24 mouse cellular contexts compared by ENCODE assay signal in the genomic region with DNA sequence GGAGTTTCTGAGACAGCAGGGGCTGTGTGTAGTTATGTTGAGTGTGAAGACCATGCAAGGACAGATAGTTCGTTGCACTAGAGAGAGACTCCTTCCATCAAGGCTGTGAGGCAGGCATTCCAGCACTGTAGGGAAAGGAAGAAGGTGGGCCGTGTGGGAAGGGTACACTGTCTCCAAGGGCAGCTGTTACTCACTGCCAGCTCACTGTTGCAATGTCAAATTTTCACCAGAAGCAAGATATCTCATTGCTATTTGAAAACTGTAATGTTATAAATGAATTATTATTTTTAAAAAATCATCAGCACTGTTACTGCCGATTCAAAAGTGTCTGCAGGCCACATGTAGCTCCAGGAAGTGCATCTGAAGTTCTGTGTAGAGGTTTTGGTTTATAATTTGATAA.
"Had no signal": no experiment of that assay in that cellular context is flagged by ENCODE, and none has a peak within 500 bp of the region (broad histone marks: within the 10 kb centered on the region; RNA-seq: fewer than 3 reads in every experiment).

No protein-coding gene starts in this region.

- DNase-seq: gastrocnemius, postnatal 25 days; heart, adult 18-20 months; heart, postnatal 10 days; heart, postnatal 4 days; kidney, adult 11 months; kidney, adult 9 months; kidney, postnatal 14 days; kidney, postnatal 36 days; layer of hippocampus, adult 9-11 months; layer of hippocampus, postnatal 36 days; left cerebral cortex, postnatal 4 days had no signal

- H3K4me1 ChIP-seq: hindbrain, embryonic 10.5 days; hindbrain, embryonic 12.5 days; kidney, embryonic 15.5 days; liver, embryonic 12.5 days had no signal

- H3K9me3 ChIP-seq: heart, embryonic 10.5 days; heart, embryonic 12.5 days; hindbrain, embryonic 10.5 days; hindbrain, embryonic 12.5 days; kidney, embryonic 15.5 days; limb, embryonic 13.5 days; limb, embryonic 15.5 days; liver, embryonic 12.5 days had no signal

- H3K4me2 ChIP-seq: heart, embryonic 12.5 days; hindbrain, embryonic 12.5 days; hindbrain, embryonic 14.5 days; kidney, embryonic 15.5 days; limb, embryonic 13.5 days; limb, embryonic 15.5 days; liver, embryonic 12.5 days had no signal

- H3K4me3 ChIP-seq: heart, embryonic 10.5 days; heart, embryonic 12.5 days; hindbrain, embryonic 10.5 days; hindbrain, embryonic 12.5 days; kidney, embryonic 15.5 days; limb, embryonic 13.5 days; limb, embryonic 15.5 days; liver, embryonic 12.5 days had no signal

- ATAC-seq: hindbrain, postnatal 0 days; intestine, embryonic 16.5 days; liver, embryonic 12.5 days had no signal

- H3K27me3 ChIP-seq: heart, embryonic 12.5 days; hindbrain, embryonic 12.5 days; kidney, embryonic 15.5 days; limb, embryonic 13.5 days; limb, embryonic 15.5 days; liver, embryonic 12.5 days had no signal

- H3K36me3 ChIP-seq: heart, embryonic 10.5 days; heart, embryonic 12.5 days; hindbrain, embryonic 10.5 days; hindbrain, embryonic 12.5 days; kidney, embryonic 15.5 days; limb, embryonic 13.5 days; limb, embryonic 15.5 days; liver, embryonic 12.5 days had no signal

- H3K9ac ChIP-seq: heart, embryonic 12.5 days; hindbrain, embryonic 12.5 days; hindbrain, embryonic 14.5 days; kidney, embryonic 15.5 days; limb, embryonic 13.5 days; limb, embryonic 15.5 days; liver, embryonic 12.5 days; liver, embryonic 14.5 days had no signal

- H3K27ac ChIP-seq: heart, embryonic 10.5 days; hindbrain, embryonic 10.5 days; hindbrain, embryonic 12.5 days; hindbrain, embryonic 14.5 days; hindbrain, postnatal 0 days; kidney, embryonic 15.5 days; kidney, postnatal 0 days; liver, embryonic 12.5 days; liver, embryonic 14.5 days had no signal
